Mouse (Mus musculus) adrenal gland, postnatal 25 days (tissue): ENCODE data around the gene Lasp1. TPM values are rescaled to one million over a fixed set of nuclear protein-coding genes. Genes with fewer than 3 reads are reported as not detected.

ENCODE experiments used
- DNase-seq: peaks from one replicate; pipeline ENCODE4 v3.0.0; 2021; ENCODE audit warnings: mixed read lengths
- total RNA-seq: library from RNA; stranded (reverse); gene quantifications from 2 replicates; pipeline ENCODE4 v1.2.3, GENCODE M21; 2021

The Lasp1 gene
- total RNA-seq, 1 experiment from 2014 or later = 142 TPM

DNA sequence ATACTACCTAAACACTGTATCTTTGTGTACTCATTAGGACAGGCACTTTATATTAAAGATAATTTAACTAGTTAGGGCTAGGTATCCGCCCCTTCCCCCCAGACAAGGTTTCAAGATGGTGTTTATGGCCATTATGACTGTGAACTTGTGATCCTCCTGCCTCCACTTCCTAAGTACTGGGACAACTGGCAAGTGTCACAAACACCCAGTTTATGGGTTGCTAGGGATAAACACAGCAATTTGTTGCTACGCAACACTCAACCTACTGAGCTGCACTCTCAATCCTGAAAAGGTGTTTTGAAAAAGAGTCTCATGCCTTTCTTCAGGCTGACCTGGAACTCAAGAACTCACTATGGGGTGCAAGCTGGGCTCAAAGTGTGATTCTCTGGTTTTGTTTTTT, 78.5 kb downstream of the Lasp1 start:
- DNase-seq = no peak

DNA sequence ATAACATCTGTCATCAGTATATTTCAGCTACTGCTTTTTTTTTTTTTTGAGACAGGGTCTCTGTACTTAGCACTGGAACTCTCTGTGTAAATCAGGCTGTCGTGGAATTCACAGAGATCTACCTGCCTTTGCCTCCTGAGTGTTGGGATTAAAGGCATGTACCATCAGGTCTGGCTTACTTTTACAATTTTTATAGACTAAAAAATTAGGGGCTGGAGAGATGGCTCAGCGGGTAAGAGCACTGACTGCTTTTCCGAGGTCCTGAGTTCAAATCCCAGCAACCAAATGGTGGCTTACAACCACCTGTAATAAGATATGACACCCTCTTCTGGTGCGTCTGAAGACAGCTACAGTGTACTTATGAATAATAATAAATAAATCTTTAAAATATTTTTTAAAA, 81.6 kb downstream of the Lasp1 start:
- no peak for DNase-seq

DNA sequence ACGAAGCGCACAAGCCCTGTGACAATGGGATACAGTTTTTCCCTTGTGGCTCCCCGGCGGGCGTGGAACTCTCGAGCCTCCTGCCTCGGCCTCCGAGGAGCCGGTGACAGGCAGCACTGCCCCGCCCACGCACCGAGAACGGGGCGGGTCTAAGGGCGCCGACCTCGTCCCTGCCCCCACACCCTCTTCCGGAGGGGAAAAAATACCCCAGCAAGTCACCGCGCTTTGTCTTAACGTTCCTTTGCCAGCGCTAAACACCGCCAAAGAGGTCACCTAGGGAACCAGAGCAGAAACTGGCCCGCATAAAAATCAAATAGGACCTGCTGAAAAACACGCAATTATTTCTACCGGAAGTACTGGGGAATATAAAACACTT, 84.7 kb downstream of the Lasp1 start:
- DNase-seq = peak; percentile 70

DNA sequence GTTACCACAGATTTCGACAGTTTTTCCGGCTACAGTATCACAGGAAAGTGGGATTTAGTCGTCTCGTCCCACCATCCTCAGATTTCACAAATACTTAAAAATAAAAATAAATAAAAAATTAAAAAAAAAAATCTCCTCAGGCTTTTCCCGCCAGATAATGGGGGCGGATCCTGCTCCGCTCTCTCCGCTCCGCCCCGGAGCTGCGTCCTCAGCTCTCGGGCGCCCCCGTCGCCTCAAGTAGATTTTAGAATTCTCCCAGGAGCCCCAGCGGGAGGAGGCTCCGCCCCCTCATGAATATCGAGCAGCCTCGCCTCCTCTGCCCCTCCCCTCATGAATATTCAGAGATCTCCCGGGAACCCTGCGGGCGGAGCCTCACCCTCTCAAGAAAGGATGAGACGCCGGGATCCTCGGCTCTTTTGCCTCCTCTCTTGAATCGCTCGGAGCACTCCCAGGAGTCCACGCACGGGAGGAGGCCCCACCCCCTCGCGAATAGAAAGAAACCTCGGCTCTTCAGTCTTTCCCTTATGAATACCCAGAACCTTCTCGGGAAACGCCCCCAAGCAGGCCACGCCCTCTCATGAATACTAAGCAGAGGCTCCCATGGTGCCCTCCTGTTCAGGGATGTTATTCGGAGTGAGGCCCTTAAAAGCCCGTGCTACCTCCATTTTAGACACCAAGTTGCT, 85.3 kb downstream of the Lasp1 start, which contains the start of gene Fbxo47:
Gene Fbxo47, minus strand, starts transcription at position 237 of the 683 bp plus-strand sequence.
- DNase-seq = peak; percentile 95

DNA sequence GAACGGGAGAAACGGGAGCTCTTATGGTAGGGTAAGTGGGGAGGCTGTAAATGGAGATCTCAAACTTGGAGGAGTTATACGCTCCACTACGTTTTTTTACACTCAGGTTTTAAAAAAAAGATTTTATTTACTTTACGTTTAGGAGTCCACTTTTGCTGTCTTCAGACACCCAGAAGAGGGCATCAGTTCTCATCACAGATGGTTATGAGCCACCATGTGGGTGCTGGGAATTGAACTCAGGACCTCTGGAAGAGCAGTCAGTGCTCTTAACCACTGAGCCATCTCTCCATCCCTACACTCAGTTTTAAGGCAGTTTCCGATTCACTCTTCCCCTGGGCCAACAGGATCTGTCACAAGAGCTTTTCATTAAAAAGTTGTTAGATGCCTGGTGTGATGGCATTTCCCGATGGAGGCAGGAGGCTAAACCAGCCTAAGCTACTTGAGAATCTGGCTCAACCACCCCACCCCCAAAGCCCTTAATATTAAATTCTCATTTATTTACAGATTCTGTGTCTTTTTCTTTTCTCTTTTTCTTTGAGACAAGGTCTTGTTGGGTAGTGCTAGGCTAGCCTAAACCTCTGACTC, 85.9 kb downstream of the Lasp1 start:
- DNase-seq = no peak

DNA sequence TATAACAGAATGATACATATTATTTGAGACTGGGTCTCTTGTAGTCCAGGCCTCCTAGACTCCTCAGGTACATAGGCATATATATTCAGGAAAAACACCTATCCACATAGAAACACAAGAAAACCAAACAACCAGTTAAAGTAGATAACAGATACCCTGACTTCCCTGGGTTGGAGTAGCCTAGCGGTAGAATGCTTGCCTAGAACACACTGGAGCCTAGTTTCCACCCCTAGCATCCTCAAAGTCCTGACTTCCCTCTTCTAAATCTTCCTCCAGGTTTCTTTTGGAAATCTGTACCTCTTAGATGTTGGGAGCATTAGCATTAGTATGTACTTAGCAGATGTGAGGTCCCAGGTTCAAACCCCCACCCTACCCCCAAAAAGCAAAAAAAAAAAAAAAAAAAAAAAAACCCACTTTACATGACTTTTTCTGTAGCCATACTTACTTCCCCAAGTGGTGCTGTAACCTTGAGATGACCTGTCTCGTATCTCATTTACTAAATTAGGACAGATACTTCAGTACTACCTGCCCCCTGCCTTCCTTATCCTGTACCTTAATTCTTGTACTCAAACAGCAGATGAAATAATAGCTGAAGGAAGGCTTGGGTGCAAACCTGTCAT, 86.6 kb downstream of the Lasp1 start:
- no peak for DNase-seq

Other genes starting within 250 kb of the Lasp1 start
- gene Srcin1, start 222.8 kb upstream of the Lasp1 start, total RNA-seq = 9.8 and 9.9 TPM in 2 replicates
- 6.2 and 7.8 TPM in 2 replicates for gene Epop, start 169.3 kb upstream of the Lasp1 start, total RNA-seq
- 49.4 and 53.6 TPM in 2 replicates for gene Mllt6, start 135.6 kb upstream of the Lasp1 start, total RNA-seq
- gene Cisd3, start 113.2 kb upstream of the Lasp1 start, total RNA-seq = 164 and 166 TPM in 2 replicates
- 27.0 and 36.1 TPM in 2 replicates for gene Pcgf2, start 98.5 kb upstream of the Lasp1 start, total RNA-seq
- gene Psmb3, start 95.6 kb upstream of the Lasp1 start, total RNA-seq = 216 and 226 TPM in 2 replicates
- gene Pip4k2b, start 54.3 kb upstream of the Lasp1 start, total RNA-seq = 28.7 and 30.7 TPM in 2 replicates
- 19.5 and 22.6 TPM in 2 replicates for gene Cwc25, start 32.4 kb upstream of the Lasp1 start, total RNA-seq
- not detected in 2 replicates for gene 1700001P01Rik, start 23.1 kb upstream of the Lasp1 start, total RNA-seq
- gene Rpl23, start 16.6 kb upstream of the Lasp1 start, total RNA-seq = 741 and 851 TPM in 2 replicates
- gene B230217C12Rik, start 41.8 kb downstream of the Lasp1 start, total RNA-seq = 5.1 and 5.5 TPM in 2 replicates
- 1.2 TPM in 1 of 2 replicates, not detected in the other for gene Fbxo47, start 85.2 kb downstream of the Lasp1 start, total RNA-seq
- gene Plxdc1, start 187.4 kb downstream of the Lasp1 start, total RNA-seq = 13.4 and 20.9 TPM in 2 replicates
- gene Arl5c, start 197.2 kb downstream of the Lasp1 start, total RNA-seq = 0.79 TPM in 1 of 2 replicates, not detected in the other
- gene Cacnb1, start 224.0 kb downstream of the Lasp1 start, total RNA-seq = 7.4 and 10.4 TPM in 2 replicates
- 1,136 and 1,344 TPM in 2 replicates for gene Rpl19, start 227.7 kb downstream of the Lasp1 start, total RNA-seq